Mouse (Mus musculus) midbrain, postnatal 0 days (tissue): ENCODE results near the gene Ddah1. TPM values are rescaled to one million over a fixed set of nuclear protein-coding genes. Genes with fewer than 3 reads are reported as not detected.
"Not testable (repeated sequence)": the region's sequence is repeated elsewhere in the genome, so short reads cannot be mapped to it uniquely, and the experiment has no call there.

ENCODE experiments used
- ATAC-seq: fragments of 200-750 bp; cut with Nextera tagmentation; 2 replicates; pipeline ENCODE4 v1.8.0; 2017; ENCODE audit warnings: moderate number of reproducible peaks, mild to moderate bottlenecking, moderate TSS enrichment, moderate library complexity; ENCODE audit not compliant: low FRiP score
- DNase-seq: peaks from one replicate; pipeline ENCODE4 v3.0.0-alpha.2; 2015; ENCODE audit warnings: low spot score
- H3K27ac ChIP-seq: fragments of 300-500 bp; sonication (generic); 2 replicates; pipeline ENCODE4 v1.5.1; 2014; ENCODE audit warnings: low read depth, mild to moderate bottlenecking, low read length, mixed read lengths
- H3K27me3 ChIP-seq: fragments of 300-500 bp; sonication (generic); 2 replicates; pipeline ENCODE4 v1.6.1; 2014; ENCODE audit warnings: low read length, control low read depth, mixed read lengths; ENCODE audit not compliant: insufficient read depth
- H3K36me3 ChIP-seq: fragments of 300-500 bp; sonication (generic); 2 replicates; pipeline ENCODE4 v1.6.1; 2014; ENCODE audit warnings: low read length, control low read depth, mixed read lengths; ENCODE audit not compliant: insufficient read depth
- H3K4me1 ChIP-seq: fragments of 300-500 bp; sonication (generic); 2 replicates; pipeline ENCODE4 v1.6.1; 2014; ENCODE audit warnings: mild to moderate bottlenecking, control low read depth, antibody characterized with exemption, low read length, mixed read lengths; ENCODE audit not compliant: insufficient read depth
- H3K4me2 ChIP-seq: fragments of 300-500 bp; sonication (generic); 2 replicates; pipeline ENCODE4 v1.6.1; 2014; ENCODE audit warnings: low read depth, mild to moderate bottlenecking, low read length, mixed read lengths; ENCODE audit not compliant: poor library complexity, severe bottlenecking
- H3K4me3 ChIP-seq: fragments of 300-500 bp; sonication (generic); 2 replicates; pipeline ENCODE4 v1.5.1; 2014; ENCODE audit warnings: low read depth, mild to moderate bottlenecking, low read length, moderate library complexity
- H3K9ac ChIP-seq: fragments of 300-500 bp; sonication (generic); replicated peaks from 2 replicates; pipeline ENCODE4 v1.6.1; 2014; ENCODE audit warnings: mild to moderate bottlenecking, low read length, moderate library complexity, mixed read lengths; ENCODE audit not compliant: poor library complexity, severe bottlenecking
- H3K9me3 ChIP-seq: fragments of 300-500 bp; sonication (generic); 2 replicates; pipeline ENCODE4 v1.6.1; 2016; ENCODE audit warnings: low read length, control low read depth
- CTCF ChIP-seq: IDR thresholded peaks from 2 replicates; pipeline ENCODE4 v1.5.1; 2016; ENCODE audit warnings: antibody characterized with exemption, mild to moderate bottlenecking
- WGBS: fragments of 180-500 bp; shearing (Covaris S2); extraction: QIAGEN DNeasy Blood & Tissue Kit; methylation state at CpG from one replicate; pipeline ENCODE4 v1.1.7; 2014; 5-methylcytosine and 5-hydroxymethylcytosine counted together
- polyA plus RNA-seq: library from polyadenylated mRNA; unstranded; fragments of >200 nt; fragmentation: Nextera tagmentation; extraction: Ambion mirVana; gene quantifications from 2 replicates; pipeline ENCODE4 v1.2.1, GENCODE M21; 2015
- total RNA-seq: library from RNA; depleted of rRNA; stranded (reverse); fragments of >200 nt; gene quantifications from 2 replicates; pipeline ENCODE4 v1.2.3, GENCODE M21; 2014

The Ddah1 gene
- total and polyA plus RNA-seq, 2 experiments from 2014 or later: 162 to 209 TPM

DNA sequence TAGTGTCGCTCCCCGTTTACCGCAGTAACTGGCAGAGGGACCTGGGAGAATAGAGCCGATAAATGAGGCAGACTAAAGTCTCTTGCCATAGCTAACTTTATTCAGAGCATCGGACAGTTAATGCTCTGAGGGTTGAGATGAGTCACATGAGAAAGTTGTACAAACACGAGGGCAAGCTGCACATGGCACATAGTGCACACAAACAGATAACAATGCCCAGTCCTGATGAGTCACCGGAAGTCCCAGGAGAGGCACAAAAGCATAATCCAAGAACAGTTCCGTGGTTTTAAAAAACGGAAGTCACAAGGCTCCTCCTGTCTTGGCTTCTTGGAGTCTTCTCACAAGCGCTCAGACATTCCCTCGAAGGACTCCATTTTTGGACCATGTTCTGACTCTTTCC lies 117.6 kb downstream of the Ddah1 start:
- Histone ChIP-seq H3K4me3 (no peak overlapping the region), H3K9ac (no peak overlapping the region), H3K27ac (no peak overlapping the region), H3K4me1 (no peaks in the 10 kb centered on the region), H3K36me3 (no peaks in the 10 kb centered on the region), H3K4me2 (no peak overlapping the region), H3K27me3 (no peaks in the 10 kb centered on the region), H3K9me3 (no peaks in the 10 kb centered on the region)
- WGBS: 85% methylated on average over 11 of the region's 11 CpGs
- no peak for TF ChIP-seq CTCF
- no peak for ATAC-seq
- DNase-seq: no peak

DNA sequence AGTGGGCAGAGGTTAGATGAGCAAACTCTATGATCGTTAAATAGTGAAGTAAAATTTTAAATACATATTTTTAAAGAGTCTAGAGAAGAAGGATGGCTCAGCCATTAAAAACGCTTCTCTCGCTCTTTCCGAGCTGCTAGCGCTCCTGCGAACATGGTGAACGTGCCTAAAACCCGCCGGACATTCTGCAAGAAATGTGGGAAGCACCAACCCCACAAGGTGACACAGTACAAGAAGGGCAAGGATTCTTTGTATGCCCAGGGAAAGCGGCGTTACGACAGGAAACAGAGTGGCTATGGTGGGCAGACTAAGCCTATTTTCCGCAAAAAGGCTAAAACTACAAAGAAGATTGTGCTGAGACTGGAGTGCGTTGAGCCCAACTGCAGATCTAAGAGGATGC lies 120.4 kb downstream of the Ddah1 start:
- H3K27me3 ChIP-seq, H3K4me2 ChIP-seq, H3K9me3 ChIP-seq, ATAC-seq, H3K27ac ChIP-seq, DNase-seq, H3K36me3 ChIP-seq, H3K4me1 ChIP-seq, H3K9ac ChIP-seq, H3K4me3 ChIP-seq: not testable (repeated sequence)
- WGBS: 61% methylated on average over 13 of the region's 14 CpGs

- DNase-seq: no peak
- no peak for ATAC-seq
- no peak overlapping the region for H3K9ac ChIP-seq
- H3K4me1 ChIP-seq: no peaks in the 10 kb centered on the region
- H3K4me2 ChIP-seq: no peak overlapping the region
- no peak overlapping the region for H3K4me3 ChIP-seq
- H3K27ac ChIP-seq: no peak overlapping the region
- no peaks in the 10 kb centered on the region for H3K9me3 ChIP-seq
- TF ChIP-seq CTCF: no peak
- no peaks in the 10 kb centered on the region for H3K27me3 ChIP-seq
- no peaks in the 10 kb centered on the region for H3K36me3 ChIP-seq
- WGBS: 88% methylated on average over 1 of the region's 1 CpGs
Observed at GRCm38 (mm10) chr3:145880335-145880734, 121.9 kb downstream of the Ddah1 start.

GRCm38 (mm10) chr3:145882076-145882874 lies 123.8 kb downstream of the Ddah1 start:
- Histone ChIP-seq H3K9me3 (no peaks in the 10 kb centered on the region), H3K27me3 (no peaks in the 10 kb centered on the region), H3K36me3 (no peaks in the 10 kb centered on the region), H3K4me3 (no peak overlapping the region), H3K27ac (peak overlapping the region; percentile 62), H3K9ac (no peak overlapping the region), H3K4me1 (no peaks in the 10 kb centered on the region), H3K4me2 (no peak overlapping the region)
- DNase-seq (no peak), ATAC-seq (no peak)
- TF ChIP-seq CTCF: no peak
- WGBS: 60% methylated on average over 15 of the region's 15 CpGs

DNA sequence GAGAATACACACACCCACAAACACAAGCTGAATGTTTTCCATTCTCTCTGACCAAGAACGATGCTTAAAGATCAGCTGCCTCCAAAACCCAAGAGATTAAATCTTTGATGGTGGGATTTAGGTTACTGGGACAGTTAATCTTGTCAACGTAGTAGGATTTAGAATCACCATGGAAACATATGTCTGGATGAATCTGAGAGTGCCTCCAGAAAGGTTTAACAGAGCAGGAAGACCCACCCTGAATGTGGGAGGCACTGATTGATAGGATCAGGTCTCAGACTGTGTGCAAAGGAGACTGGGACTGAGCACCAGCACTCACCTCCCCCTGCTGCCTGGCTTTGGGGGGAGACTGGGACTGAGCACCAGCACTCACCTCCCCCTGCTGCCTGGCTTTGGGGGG lies 124.8 kb downstream of the Ddah1 start:
- 11% methylated on average over 2 of the region's 2 CpGs for WGBS
- H3K9ac ChIP-seq: no peak overlapping the region
- no peak for TF ChIP-seq CTCF
- H3K4me1 ChIP-seq: no peaks in the 10 kb centered on the region
- H3K4me3 ChIP-seq: no peak overlapping the region
- DNase-seq (peak; percentile 29), ATAC-seq (peak; percentile 59; the same call in 1 of the 2 replicates)
- H3K4me2 ChIP-seq: no peak overlapping the region
- no peaks in the 10 kb centered on the region for H3K36me3 ChIP-seq
- no peaks in the 10 kb centered on the region for H3K27me3 ChIP-seq
- no peak overlapping the region; the same call in 1 of the 2 replicates for H3K27ac ChIP-seq
- H3K9me3 ChIP-seq: no peaks in the 10 kb centered on the region

DNA sequence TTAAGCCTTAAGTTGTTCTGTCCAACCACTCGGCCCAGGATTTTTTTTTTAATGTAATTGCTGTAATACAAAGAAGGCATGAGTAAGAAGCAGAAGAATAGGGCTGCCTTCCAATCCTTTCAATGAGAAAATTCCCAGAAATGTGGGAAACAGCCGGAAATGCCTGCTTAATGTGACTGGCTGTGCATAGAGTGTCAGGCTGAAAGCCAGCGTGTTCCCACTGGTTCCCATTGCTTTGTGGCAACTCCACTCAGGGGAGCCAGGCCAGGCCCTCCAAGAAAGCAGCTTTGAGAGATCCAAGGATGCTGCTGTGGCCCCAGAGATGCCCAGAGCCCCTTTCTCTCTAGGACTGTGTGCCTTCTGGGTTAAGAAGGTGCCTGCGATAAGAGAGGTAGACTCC lies 126.9 kb downstream of the Ddah1 start:
- no peak overlapping the region for H3K9ac ChIP-seq
- no peaks in the 10 kb centered on the region for H3K9me3 ChIP-seq
- ATAC-seq (no peak), DNase-seq (peak; percentile 65)
- TF ChIP-seq CTCF: no peak
- no peaks in the 10 kb centered on the region for H3K36me3 ChIP-seq
- no peak overlapping the region for H3K4me3 ChIP-seq
- no peak overlapping the region for H3K4me2 ChIP-seq
- H3K4me1 ChIP-seq: no peaks in the 10 kb centered on the region
- WGBS: 57% methylated on average over 4 of the region's 4 CpGs
- H3K27ac ChIP-seq: 0 out of 2 replicates have a peak overlapping the region, but pooled peaks have one; percentile 13
- no peaks in the 10 kb centered on the region for H3K27me3 ChIP-seq
